Mouse (Mus musculus): Measurements from ENCODE around the gene Pabpc4. TPM values are rescaled to one million over a fixed set of nuclear protein-coding genes. Genes with fewer than 3 reads are reported as not detected.
"Not testable (repeated sequence)": the region's sequence is repeated elsewhere in the genome, so short reads cannot be mapped to it uniquely, and the experiment has no call there.

Pabpc4 gene
- polyA plus RNA-seq, 1 experiment from 2014 or later, result 29.5 TPM

DNA sequence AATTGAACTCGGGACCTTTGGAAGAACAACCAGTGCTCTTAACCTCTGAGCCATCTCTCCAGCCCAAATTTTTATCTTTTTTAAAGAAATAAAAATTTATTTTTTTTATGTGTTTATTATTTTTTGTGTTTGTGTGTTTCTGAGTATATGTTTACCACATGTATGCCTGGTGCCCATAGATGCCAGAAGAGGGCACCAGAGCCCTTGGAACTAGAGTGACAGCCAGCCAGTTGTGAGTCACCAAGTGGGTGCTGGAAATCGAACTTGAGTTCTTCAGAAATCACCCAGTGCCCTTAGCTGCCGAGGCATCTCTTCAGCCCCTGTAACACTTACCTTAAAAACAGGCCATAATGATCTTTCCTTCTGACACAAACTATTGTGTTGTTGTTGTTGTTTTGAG lies 8.9 kb downstream of the Pabpc4 start:
- Histone ChIP-seq H3K4me1 (ENCODE audit: control insufficient read depth, insufficient read depth, low read length) (no peaks in the 10 kb centered on the region), H3K4me2 (ENCODE audit: low read length) (no peak overlapping the region), H3K4me3 (ENCODE audit: low read depth, low read length) (no peak overlapping the region), H3K9ac (ENCODE audit: low read depth, low read length) (no peak overlapping the region), H3K27ac (ENCODE audit: low read length) (no peak overlapping the region), H3K9me3 (replicated peaks; ENCODE audit: control insufficient read depth, low read length, poor library complexity, severe bottlenecking) (no peaks in the 10 kb centered on the region), H3K27me3 (ENCODE audit: control insufficient read depth, insufficient read depth, low read depth, low read length) (no peaks in the 10 kb centered on the region), H3K36me3 (ENCODE audit: control insufficient read depth, insufficient read depth, low read length) (no peaks in the 10 kb centered on the region)
- WGBS, result 91% methylated on average over 3 of the region's 3 CpGs
- no peak for ATAC-seq

DNA sequence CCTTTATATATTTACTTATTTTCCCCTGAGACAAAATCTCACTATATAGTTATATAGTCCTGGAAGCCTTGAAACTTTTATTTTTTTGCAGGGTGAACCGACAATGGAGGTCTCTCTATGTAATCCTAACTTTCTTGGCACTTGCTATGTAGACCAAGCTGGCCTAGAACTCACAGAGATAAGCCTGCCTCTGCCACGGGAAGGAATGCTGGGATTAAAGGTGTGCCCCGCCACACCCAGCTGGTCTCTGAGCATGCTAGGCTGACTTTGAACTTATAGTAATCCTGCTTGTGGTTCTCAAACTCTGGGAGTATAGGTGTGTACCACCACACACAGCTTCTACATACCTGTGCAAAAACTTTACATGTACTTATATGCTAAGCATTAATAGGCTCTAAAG lies 18.0 kb downstream of the Pabpc4 start:
- Histone ChIP-seq H3K27me3 (ENCODE audit: control insufficient read depth, insufficient read depth, low read depth, low read length) (no peaks in the 10 kb centered on the region), H3K9ac (ENCODE audit: low read depth, low read length) (no peak overlapping the region), H3K4me1 (ENCODE audit: control insufficient read depth, insufficient read depth, low read length) (peaks cover 14% of the 10 kb centered on the region), H3K27ac (ENCODE audit: low read length) (no peak overlapping the region), H3K9me3 (replicated peaks; ENCODE audit: control insufficient read depth, low read length, poor library complexity, severe bottlenecking) (no peaks in the 10 kb centered on the region), H3K4me2 (ENCODE audit: low read length) (no peak overlapping the region), H3K36me3 (ENCODE audit: control insufficient read depth, insufficient read depth, low read length) (no peaks in the 10 kb centered on the region), H3K4me3 (ENCODE audit: low read depth, low read length) (no peak overlapping the region)
- WGBS, result 71% methylated on average over 3 of the region's 3 CpGs
- ATAC-seq, result no peak

GRCm38 (mm10) chr4:123282500-123282899 lies 20.3 kb downstream of the Pabpc4 start:
- H3K4me3 ChIP-seq (ENCODE audit: low read depth, low read length), result peak overlapping the region; percentile 70
- peak overlapping the region; percentile 95 for H3K4me2 ChIP-seq (ENCODE audit: low read length)
- H3K27me3 ChIP-seq (ENCODE audit: control insufficient read depth, insufficient read depth, low read depth, low read length), result no peaks in the 10 kb centered on the region
- peak; percentile 92 for ATAC-seq
- WGBS, result 2% methylated on average over 25 of the region's 25 CpGs
- H3K27ac ChIP-seq (ENCODE audit: low read length), result peak overlapping the region; percentile 61
- peaks cover 22% of the 10 kb centered on the region for H3K4me1 ChIP-seq (ENCODE audit: control insufficient read depth, insufficient read depth, low read length)
- peaks cover 3% of the 10 kb centered on the region; the same call in 1 of the 2 replicates for H3K36me3 ChIP-seq (ENCODE audit: control insufficient read depth, insufficient read depth, low read length)
- peak overlapping the region; percentile 70 for H3K9ac ChIP-seq (ENCODE audit: low read depth, low read length)
- no peaks in the 10 kb centered on the region for H3K9me3 ChIP-seq (replicated peaks; ENCODE audit: control insufficient read depth, low read length, poor library complexity, severe bottlenecking)

DNA sequence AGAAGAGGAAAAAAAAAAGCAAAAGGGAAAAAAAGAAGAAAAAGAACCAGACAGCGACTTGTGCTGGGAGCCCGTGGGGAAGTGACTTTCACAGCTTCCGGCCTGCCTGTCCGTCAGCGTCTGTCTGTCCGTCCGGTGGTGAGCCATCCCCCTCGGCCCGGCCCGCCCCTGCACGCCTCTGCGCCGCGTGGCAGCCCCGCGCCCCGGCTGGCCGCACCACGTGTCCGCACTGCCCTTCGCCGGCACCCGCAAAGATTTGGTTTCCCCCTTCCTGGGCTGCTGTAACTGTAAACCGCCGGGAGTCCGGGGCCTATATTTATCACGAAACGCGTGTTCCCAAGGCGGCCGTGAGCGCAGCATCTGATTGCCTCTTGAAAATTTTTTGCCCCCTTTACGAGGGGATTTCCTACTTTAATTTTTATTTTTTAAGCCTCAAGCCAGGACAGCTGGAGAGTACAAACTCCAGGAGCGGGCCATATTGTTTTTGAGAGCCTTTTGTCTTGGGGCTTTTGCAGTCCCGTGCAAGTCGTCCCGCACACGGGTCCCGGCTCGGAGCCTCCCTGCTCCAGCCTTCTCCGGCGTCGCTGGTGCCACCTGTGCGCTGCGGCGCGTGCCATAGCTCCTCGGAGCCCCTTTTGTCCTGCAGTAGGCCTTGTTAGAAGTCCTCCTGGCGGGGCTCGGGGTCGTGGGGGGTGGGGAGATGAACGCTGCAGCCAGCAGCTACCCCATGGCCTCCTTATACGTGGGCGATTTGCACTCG lies 20.9 kb downstream of the Pabpc4 start:
- peak overlapping the region; percentile 50; the same call in 1 of the 2 replicates for H3K9ac ChIP-seq (ENCODE audit: low read depth, low read length)
- not testable (repeated sequence) for H3K27me3 ChIP-seq (ENCODE audit: control insufficient read depth, insufficient read depth, low read depth, low read length); H3K27ac ChIP-seq (ENCODE audit: low read length); H3K9me3 ChIP-seq (replicated peaks; ENCODE audit: control insufficient read depth, low read length, poor library complexity, severe bottlenecking); H3K36me3 ChIP-seq (ENCODE audit: control insufficient read depth, insufficient read depth, low read length)
- peak overlapping the region; percentile 70 for H3K4me3 ChIP-seq (ENCODE audit: low read depth, low read length)
- peaks cover 22% of the 10 kb centered on the region for H3K4me1 ChIP-seq (ENCODE audit: control insufficient read depth, insufficient read depth, low read length)
- ATAC-seq, result peak; percentile 78
- under 1% methylated on average over 28 of the region's 55 CpGs for WGBS
- H3K4me2 ChIP-seq (ENCODE audit: low read length), result peak overlapping the region; percentile 95

GRCm38 (mm10) chr4:123283675-123284064 lies 21.5 kb downstream of the Pabpc4 start:
- H3K9me3 ChIP-seq (replicated peaks; ENCODE audit: control insufficient read depth, low read length, poor library complexity, severe bottlenecking); H3K36me3 ChIP-seq (ENCODE audit: control insufficient read depth, insufficient read depth, low read length); H3K27me3 ChIP-seq (ENCODE audit: control insufficient read depth, insufficient read depth, low read depth, low read length); H3K27ac ChIP-seq (ENCODE audit: low read length): not testable (repeated sequence)
- Histone ChIP-seq H3K4me3 (ENCODE audit: low read depth, low read length) (peak overlapping the region; percentile 70), H3K4me2 (ENCODE audit: low read length) (peak overlapping the region; percentile 95), H3K9ac (ENCODE audit: low read depth, low read length) (peak overlapping the region; percentile 67), H3K4me1 (ENCODE audit: control insufficient read depth, insufficient read depth, low read length) (peaks cover 22% of the 10 kb centered on the region)
- peak; percentile 37; the same call in 1 of the 2 replicates for ATAC-seq
- under 1% methylated on average over 14 of the region's 15 CpGs for WGBS

DNA sequence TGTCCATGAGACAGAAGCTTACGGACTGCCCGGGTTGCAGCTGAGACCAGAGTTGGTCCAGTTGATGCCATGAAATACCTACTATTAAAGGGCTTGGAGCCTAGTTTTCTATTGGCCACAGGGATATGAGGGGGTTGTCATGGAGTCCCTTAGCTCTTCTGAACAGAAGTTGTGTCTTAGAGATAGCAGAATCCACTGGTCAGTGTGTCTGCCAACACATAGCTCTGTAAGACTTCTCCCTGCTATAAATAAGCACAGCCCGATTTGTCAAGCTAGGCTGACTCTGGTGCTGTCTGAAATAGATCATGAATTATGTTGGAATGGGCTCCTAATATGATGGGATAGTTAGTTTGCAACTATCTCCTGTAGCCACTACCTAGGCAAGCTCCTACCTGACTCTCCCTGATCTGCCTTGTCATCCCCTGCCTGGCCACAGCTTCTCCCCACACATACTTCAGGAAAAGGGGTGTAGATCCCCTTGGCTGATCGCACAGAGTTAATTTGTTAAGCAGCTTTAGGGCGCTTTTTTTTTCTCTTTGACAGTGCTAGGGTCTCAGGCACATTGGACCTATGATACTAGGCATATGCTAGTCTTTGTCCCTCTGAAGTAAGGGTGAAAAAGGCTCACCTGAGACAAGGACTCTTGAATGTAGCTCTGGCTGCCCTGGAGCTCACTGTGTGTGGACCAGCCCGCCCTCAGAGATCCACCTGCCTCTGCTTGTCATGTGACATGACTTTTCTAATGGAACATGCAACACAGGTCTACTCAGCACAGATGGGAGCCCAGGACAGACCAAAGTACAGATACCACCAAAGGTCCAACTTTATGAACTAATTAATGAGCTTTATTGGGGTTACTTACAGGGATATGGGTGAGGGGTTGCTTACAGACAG lies 22.8 kb downstream of the Pabpc4 start:
- Histone ChIP-seq H3K27ac (ENCODE audit: low read length) (no peak overlapping the region), H3K4me1 (ENCODE audit: control insufficient read depth, insufficient read depth, low read length) (peaks cover 22% of the 10 kb centered on the region), H3K9ac (ENCODE audit: low read depth, low read length) (peak overlapping the region; percentile 4; the same call in 1 of the 2 replicates), H3K4me2 (ENCODE audit: low read length) (peak overlapping the region; percentile 95), H3K4me3 (ENCODE audit: low read depth, low read length) (peak overlapping the region; percentile 70), H3K9me3 (replicated peaks; ENCODE audit: control insufficient read depth, low read length, poor library complexity, severe bottlenecking) (no peaks in the 10 kb centered on the region), H3K27me3 (ENCODE audit: control insufficient read depth, insufficient read depth, low read depth, low read length) (no peaks in the 10 kb centered on the region), H3K36me3 (ENCODE audit: control insufficient read depth, insufficient read depth, low read length) (peaks cover 13% of the 10 kb centered on the region)
- 82% methylated on average over 6 of the region's 6 CpGs for WGBS
- ATAC-seq, result no peak

- Histone ChIP-seq H3K27me3 (ENCODE audit: control insufficient read depth, insufficient read depth, low read depth, low read length) (no peaks in the 10 kb centered on the region), H3K27ac (ENCODE audit: low read length) (no peak overlapping the region), H3K9me3 (replicated peaks; ENCODE audit: control insufficient read depth, low read length, poor library complexity, severe bottlenecking) (no peaks in the 10 kb centered on the region), H3K4me1 (ENCODE audit: control insufficient read depth, insufficient read depth, low read length) (peaks cover 22% of the 10 kb centered on the region), H3K36me3 (ENCODE audit: control insufficient read depth, insufficient read depth, low read length) (peaks cover 17% of the 10 kb centered on the region), H3K9ac (ENCODE audit: low read depth, low read length) (no peak overlapping the region), H3K4me2 (ENCODE audit: low read length) (no peak overlapping the region), H3K4me3 (ENCODE audit: low read depth, low read length) (no peak overlapping the region)
- WGBS, result 91% methylated on average over 2 of the region's 2 CpGs
- no peak for ATAC-seq
These were observed 24.6 kb downstream of the Pabpc4 start for GRCm38 (mm10) chr4:123286790-123287189.

GRCm38 (mm10) chr4:123289038-123289437 lies 26.9 kb downstream of the Pabpc4 start:
- Histone ChIP-seq H3K27me3 (ENCODE audit: control insufficient read depth, insufficient read depth, low read depth, low read length) (no peaks in the 10 kb centered on the region), H3K4me1 (ENCODE audit: control insufficient read depth, insufficient read depth, low read length) (peaks cover 19% of the 10 kb centered on the region), H3K9ac (ENCODE audit: low read depth, low read length) (no peak overlapping the region), H3K27ac (ENCODE audit: low read length) (no peak overlapping the region), H3K36me3 (ENCODE audit: control insufficient read depth, insufficient read depth, low read length) (peaks cover 24% of the 10 kb centered on the region), H3K4me3 (ENCODE audit: low read depth, low read length) (no peak overlapping the region), H3K9me3 (replicated peaks; ENCODE audit: control insufficient read depth, low read length, poor library complexity, severe bottlenecking) (no peaks in the 10 kb centered on the region), H3K4me2 (ENCODE audit: low read length) (no peak overlapping the region)
- ATAC-seq, result no peak
- WGBS, result 90% methylated on average over 12 of the region's 12 CpGs

GRCm38 (mm10) chr4:123292390-123292789 lies 30.2 kb downstream of the Pabpc4 start:
- H3K4me1 ChIP-seq (ENCODE audit: control insufficient read depth, insufficient read depth, low read length), result no peaks in the 10 kb centered on the region
- 94% methylated on average over 3 of the region's 3 CpGs for WGBS
- H3K4me3 ChIP-seq (ENCODE audit: low read depth, low read length), result no peak overlapping the region
- H3K36me3 ChIP-seq (ENCODE audit: control insufficient read depth, insufficient read depth, low read length), result peaks cover 45% of the 10 kb centered on the region
- no peak overlapping the region for H3K4me2 ChIP-seq (ENCODE audit: low read length)
- H3K27ac ChIP-seq (ENCODE audit: low read length), result no peak overlapping the region
- H3K9ac ChIP-seq (ENCODE audit: low read depth, low read length), result no peak overlapping the region
- ATAC-seq, result no peak
- H3K9me3 ChIP-seq (replicated peaks; ENCODE audit: control insufficient read depth, low read length, poor library complexity, severe bottlenecking), result no peaks in the 10 kb centered on the region
- no peaks in the 10 kb centered on the region for H3K27me3 ChIP-seq (ENCODE audit: control insufficient read depth, insufficient read depth, low read depth, low read length)

All from midbrain, embryonic 16.5 days (tissue).